Mouse (Mus musculus): ENCODE measurements around the gene Tmcc1.
"Not testable (repeated sequence)": the region's sequence is repeated elsewhere in the genome, so short reads cannot be mapped to it uniquely, and the experiment has no call there.

Gene Tmcc1

DNA sequence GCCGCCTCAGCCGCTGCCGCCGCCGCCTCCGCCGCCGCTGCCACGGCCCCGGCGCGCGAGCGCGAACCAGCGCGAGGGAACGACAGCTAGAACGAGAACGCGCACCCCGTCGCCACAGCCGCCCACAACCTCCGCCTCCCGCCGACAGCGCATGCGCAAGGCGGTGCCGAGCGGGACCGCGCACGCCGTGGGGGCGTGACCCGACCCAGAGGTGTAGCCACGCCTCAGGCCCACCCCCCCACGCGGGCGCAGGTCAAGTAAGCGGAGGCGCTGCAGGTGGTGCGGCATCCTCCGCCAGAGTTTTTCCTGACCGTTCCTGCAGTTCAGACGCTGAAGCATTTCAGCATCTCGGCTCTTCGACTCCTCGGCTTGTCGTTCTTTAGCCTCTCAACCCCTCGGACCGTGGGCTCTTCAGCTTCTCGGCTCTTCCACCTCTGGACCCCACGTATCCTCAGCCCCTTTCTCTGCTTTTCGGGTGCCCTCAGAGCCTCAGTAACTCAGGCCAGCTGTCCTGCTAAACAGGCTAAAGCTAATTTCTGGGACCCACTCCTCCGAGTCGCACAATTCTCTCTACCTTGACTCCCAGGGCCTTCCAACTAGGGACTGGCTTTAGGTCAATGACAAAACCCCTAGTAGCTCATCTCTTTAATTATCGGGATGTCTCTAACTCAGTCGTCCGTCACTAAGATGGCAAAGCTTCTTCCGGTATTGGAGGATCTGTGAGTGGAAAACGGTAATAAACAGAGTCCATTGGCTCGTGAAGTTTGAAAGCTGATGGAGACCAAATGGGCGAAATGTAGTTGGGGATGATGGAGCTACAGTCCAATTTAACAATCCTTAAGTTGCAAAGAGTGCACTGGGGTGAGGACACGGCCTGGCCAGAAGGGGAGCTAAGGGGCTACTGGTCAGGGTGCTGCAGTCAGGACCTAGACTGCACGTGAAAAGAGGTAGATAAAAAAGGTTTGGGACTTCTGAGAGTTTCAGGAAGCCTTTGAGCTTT is at the start of gene Tmcc1:
Gene Tmcc1 (minus strand): TSS at position 93 of the 1,000 bp plus-strand sequence.
- DNase-seq (ENCODE audit: low spot score in 2 of 2), result peak; percentile 98 to 100

DNA sequence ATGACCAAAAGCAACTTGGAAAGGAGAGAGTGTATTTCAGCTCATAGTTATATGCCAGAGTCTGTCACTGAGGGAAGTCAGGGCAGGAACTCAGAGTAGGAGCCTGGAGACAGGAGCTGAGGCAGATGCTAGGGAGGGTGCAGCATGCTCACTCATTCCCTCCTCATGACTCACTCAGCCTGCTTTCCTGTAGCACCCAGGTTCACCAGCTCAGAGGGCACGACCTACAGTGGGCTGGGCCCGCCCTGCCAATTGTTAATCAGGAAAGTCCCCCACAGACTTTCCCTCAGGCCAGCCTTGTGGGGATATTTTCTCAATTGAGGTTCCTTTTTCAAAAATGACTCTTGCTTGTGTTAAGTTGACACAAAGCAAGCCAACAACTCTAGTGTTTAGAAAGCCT is 47.1 kb upstream of the Tmcc1 start:
- no peak for DNase-seq (ENCODE audit: low spot score in 2 of 2)

- no peak for DNase-seq (ENCODE audit: low spot score in 2 of 2)
Observed at GRCm38 (mm10) chr6:116238083-116238482, 44.8 kb upstream of the Tmcc1 start.

DNA sequence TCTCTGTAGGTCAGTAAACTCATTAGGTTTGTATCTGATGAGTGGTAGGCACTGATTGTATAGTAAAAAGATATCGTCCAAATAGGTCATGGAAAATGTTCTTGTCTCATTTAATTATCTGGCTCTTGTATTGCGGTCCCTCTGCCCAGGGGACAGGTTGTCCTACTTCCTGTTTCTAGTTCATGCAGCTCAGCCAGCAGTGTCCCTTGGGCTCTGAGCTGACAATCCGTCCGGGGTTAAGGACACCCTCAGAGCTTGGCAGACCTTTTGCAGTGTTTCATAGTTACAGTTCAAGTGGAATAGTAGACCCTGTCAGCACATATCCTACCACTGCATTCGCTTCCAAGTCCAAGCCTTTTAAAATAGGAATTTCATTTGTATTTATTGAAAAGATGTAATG is 42.0 kb upstream of the Tmcc1 start:
- no peak for DNase-seq (ENCODE audit: low spot score in 2 of 2)

DNA sequence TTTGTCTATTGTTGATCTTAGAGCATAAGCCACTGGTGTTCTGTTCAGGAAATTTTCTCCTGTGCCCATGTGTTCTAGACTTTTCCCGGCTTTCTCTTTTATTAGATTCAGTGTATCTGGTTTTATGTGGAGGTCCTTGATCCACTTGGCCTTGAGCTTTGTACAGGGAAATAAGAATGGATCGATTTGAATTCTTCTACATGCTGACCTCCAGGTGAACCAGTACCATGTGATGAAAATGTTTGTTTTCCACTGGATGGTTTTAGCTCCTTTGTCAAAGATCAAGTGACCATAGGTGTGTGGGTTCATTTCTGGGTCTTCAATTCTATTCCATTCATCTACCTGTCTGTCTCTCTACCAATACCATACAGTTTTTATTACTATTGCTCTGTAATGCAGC is 41.5 kb upstream of the Tmcc1 start:
- not testable (repeated sequence) for DNase-seq (ENCODE audit: low spot score in 2 of 2)

DNA sequence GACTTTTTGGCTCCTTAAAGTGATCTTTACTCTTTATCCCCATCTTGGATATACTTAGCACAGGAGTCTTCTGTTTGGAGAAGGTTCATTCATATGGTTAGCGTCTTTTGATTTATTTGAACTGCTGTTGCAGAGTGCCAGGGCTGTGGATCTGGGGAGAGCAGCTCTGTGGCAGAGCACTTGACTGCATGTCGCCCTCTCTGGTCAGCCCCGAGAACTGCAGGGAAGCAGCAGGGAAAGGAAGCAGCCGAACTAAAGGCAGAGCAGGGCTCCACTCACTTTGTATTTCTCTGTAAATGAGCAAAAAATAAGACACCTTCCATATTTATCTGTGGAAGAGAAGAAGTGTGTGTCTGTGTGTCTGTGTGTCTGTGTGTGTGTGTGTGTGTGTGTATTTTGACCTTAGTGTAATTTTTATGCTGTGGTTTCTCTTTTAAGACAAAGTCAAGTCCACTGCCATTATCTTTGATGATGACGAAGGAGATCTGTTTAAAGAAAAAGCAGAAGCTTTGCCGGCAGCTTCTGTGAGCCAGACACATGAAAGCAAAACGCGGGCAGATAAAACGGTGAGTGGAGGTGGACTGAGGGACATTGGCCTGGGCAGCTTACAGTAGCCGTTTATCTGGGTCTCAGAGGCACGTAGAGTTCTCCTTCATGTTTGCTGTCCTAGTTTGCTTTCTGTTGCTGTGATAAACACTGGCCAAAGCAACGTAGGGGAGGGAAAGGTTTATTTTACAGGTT is 35.7 kb upstream of the Tmcc1 start:
- DNase-seq (ENCODE audit: low spot score in 2 of 2), result peak; percentile 14 to 67

DNA sequence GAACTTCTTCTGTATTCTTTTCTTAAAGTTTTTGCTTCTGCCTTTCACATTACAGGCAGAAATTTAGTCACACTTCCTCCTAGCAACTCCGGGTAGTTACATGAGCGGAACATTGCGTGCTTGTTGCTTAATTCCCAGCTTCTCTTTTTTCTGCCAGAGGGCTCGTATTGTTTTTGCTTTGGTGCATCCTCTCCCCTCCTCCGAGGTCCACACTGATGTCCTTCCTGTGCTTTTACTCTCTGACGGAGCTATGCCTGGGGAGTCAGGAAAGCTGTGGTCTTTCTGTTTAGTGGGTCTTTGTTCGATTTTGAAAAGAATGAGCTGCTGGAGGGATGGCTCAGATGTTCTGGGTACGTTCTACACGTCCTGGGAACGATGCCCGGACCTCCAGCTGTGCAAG is 34.5 kb upstream of the Tmcc1 start:
- no peak for DNase-seq (ENCODE audit: low spot score in 2 of 2)

DNA sequence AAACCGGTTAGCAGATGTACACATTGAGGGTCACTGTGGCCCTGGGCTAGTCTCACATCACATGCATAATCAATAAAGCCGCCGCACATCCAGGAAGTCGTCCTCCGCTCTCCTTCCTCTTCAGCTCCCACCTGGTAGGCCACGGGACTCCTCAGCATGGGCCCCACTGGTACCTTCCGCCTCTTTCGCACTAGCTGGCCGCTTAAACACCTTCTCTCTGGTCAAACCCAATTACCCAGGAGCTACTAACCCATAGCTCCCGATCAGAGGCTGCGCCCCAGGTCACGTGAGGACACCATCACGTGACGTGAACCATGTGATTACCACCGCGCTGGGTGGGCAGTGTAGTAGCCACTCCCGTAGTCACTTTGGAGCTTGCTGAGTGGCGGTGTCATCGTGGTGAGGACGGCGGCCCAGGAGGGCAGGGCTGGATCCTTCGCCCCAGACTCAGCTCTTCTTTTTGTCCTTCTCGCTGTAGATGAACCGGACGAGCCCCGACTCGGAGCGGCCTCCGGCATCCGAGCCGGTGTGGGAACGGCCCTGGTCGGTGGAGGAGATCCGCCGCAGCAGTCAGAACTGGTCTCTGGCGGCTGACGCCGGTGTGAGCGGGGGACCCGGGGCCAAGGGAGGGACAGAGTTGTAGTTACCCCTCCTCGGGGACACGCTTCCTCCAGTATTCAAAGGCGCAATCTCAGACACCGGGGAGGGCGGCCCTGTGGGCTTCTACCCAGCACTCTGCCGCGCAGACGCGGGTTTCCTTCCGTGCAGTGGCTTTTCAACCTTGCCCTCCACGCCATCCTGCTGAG is 14.6 kb upstream of the Tmcc1 start, which contains the start of gene Washc2:
Gene Washc2 (plus strand): TSS at position 310 of the 806 bp plus-strand sequence.
- peak; percentile 82 to 83 for DNase-seq (ENCODE audit: low spot score in 2 of 2)

- no peak for DNase-seq (ENCODE audit: low spot score in 2 of 2)
Observed at GRCm38 (mm10) chr6:116199682-116200081, 6.4 kb upstream of the Tmcc1 start.

DNA sequence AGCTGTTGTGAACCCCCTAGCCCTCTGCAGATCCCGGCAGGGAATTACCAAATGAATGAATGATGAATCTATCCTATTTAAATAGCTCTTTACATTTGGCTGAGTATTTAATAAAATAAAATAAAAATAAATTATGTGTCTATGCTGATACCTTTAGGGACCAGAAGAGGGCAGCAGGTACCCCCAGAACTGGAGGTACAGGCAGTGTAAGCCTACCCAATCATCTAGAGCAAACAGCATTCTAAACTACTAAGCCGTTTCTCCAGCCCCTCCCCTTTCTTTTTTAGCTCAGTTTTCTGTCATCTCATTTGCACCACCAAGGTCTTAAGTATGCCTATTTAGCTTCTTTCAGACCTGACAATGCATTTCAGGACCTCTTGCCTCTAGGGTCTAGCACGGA is 4.9 kb upstream of the Tmcc1 start:
- DNase-seq (ENCODE audit: low spot score in 2 of 2), result peak in 1 of 2 experiments; percentile 39

DNA sequence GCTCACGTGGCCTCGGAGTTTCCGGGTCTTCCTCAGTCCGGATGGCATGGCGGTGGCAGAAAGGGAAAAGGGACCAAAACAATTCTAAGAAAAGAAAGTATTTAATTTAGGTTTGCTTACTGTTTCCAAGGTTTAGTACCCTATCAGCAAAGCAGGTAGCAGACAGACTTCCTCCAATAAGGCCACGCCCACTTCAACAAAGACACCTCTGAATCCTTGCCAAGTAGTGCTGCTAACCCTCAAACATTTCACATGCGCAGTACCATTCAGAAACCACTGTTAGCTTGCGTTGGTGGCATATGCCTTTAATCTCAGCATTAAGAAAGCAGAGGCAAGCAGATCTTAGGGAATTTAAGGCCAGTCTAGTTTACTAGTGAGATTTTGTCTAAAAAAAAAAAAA is 2.5 kb upstream of the Tmcc1 start:
- no peak for DNase-seq (ENCODE audit: low spot score in 2 of 2)

DNA sequence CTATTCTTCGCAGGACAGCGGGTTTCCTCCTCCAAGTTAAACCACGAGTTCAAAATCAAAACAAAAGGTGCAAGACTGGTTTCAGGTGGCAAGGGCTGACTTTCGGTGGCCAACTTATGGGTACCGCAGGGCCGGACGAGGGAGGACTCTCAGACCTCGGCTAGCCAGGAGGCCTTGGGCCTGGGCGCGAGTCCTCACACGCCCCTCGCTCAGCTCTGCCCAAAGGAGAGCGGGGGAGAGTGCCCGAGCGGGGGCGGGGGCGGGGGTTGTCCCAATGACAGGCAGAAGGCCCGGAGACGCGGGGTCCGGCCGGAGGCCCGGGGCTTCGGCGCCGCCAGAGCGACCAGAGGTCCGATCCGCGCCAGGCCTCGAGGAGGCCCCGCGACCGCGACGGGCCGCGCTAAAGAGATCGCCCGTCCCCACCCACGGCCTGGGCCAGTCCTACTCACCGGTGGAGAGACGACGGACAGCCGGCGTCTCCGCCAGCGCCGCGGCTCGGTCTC is 426 bp downstream of the Tmcc1 start:
- no peak for DNase-seq (ENCODE audit: low spot score in 2 of 2)

GRCm38 (mm10) chr6:116189417-116189816 is 3.9 kb downstream of the Tmcc1 start:
- DNase-seq (ENCODE audit: low spot score in 2 of 2), result no peak

GRCm38 (mm10) chr6:116186485-116186884 is 6.8 kb downstream of the Tmcc1 start:
- no peak for DNase-seq (ENCODE audit: low spot score in 2 of 2)

DNA sequence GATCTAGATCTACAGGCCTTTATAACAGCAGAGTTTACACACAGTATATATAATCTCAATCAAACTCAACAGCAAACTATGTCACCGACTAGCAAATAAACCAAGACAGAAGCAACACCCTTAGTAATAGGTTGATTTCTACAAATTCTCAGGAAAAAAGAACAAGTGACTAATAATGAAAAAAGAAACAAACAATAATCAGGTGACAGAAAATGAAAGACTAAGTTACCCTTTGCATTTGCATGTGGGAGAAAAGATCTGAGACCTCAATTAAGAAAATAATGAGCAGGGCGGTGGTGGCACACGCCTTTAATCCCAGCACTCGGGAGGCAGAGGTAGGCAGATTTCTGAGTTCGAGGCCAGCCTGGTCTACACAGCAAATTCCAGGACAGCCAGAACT is 9.8 kb downstream of the Tmcc1 start:
- no peak for DNase-seq (ENCODE audit: low spot score in 2 of 2)

DNA sequence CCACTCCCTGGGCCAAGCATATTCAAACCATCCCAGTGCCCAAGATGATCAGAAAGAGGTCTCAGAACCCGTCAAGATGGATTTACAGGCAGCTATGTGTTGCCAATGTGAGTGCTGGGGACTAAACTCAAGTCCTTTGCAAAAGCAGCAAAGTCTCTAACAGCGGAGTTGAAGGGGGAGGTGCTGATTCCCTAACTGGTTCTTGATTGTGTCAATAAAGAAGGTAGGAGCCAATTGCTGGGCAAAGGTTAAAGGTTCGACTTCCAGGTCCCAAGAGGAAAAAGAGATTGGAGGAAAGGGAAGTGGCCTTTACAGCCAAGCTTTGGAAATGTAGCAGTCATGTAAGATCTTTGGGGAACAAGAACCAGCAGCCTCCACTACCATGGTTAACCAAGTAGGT is 12.6 kb downstream of the Tmcc1 start:
- DNase-seq (ENCODE audit: low spot score in 2 of 2), result no peak

DNA sequence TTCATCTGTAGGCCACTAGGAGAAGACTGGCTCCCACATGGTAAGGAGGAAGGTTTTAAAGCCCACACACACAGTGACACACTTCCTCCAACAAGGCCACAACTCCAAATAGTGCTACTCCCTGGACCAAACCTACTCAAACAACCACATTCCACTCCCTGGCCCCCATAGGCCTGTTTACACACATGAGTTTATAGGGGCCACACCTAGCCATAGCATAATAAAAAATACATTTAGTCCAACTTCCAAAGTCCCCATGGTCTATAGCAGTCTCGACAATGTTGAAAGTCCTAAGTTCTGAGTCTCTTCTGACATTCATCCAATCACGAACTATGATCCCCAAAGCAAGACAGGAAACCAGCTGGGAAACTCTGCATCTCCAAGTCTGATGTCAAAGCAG is 14.9 kb downstream of the Tmcc1 start:
- no peak for DNase-seq (ENCODE audit: low spot score in 2 of 2)

GRCm38 (mm10) chr6:116173511-116174099 is 19.7 kb downstream of the Tmcc1 start:
- DNase-seq (ENCODE audit: low spot score in 2 of 2), result not testable (repeated sequence)

- no peak for DNase-seq (ENCODE audit: low spot score in 2 of 2)
Observed at GRCm38 (mm10) chr6:116166383-116166782, 26.9 kb downstream of the Tmcc1 start.

DNA sequence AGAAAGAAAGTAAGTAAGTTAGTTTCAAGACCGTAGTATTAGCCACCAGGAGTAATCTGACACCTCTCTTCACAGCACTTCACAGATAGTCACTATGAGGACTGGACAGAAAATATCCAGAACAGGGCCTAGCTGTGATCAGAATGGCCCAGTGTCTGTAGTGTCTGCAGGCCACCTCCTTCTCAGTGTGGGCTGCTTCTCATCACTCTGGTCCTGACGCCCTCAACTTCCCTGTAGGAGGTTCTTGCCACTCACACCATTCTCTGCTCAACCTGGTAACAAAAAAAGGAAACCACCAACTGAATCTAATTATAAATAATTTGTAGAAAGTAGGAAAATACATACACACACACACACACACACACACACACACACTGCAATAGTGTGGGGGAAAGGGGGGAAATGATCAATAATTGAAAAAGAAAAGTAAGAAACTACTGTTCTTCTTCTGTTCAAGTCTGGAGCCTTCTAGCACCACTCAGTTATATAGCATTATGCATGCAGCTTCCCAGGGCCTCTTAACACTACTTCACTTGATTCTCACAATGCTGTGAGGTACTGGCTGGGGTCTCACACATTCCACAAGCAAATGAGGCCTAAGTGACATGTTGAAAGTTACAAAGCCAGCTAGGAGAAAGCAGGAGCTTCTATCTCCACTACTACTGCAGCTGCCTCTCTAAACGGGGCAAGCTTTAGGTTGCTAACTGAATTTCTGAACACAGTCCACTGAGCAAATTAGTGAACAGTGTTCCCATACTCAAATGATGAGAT is 38.2 kb downstream of the Tmcc1 start:
- no peak for DNase-seq (ENCODE audit: low spot score in 2 of 2)

Data from thymus, postnatal 10 days (tissue).